13 mouse cellular contexts compared by ENCODE assay signal in the genomic region with DNA sequence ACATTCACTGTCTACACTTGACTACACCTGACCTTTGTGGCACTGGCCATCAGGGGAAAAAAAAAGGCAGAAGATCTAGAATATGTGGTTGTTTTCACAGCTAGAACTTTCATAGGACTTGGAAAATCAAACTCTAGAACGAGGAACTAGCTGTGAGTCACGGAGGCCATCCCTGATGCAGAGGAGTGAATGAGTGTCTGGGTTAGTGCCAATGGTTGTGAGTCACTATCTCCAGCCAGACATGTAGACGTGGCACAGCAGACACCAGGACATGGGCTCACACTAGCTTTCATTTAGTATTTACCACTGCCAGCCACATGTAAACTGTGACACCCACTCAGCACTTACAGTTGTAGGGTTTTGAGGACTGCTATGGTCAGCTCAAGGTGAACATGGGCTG. TPM values are rescaled to one million over a fixed set of nuclear protein-coding genes. Genes with fewer than 3 reads are reported as not detected.
DNase-seq lines count a peak whose midpoint lies in the region; ATAC-seq and TF ChIP-seq lines count a peak whose summit lies in the region.
"Had no signal": no experiment of that assay in that cellular context is flagged by ENCODE, and none has a peak within 500 bp of the region (broad histone marks: within the 10 kb centered on the region; RNA-seq: fewer than 3 reads in every experiment).

No protein-coding gene starts in this region.

- WGBS in stomach, postnatal 0 days = 40% methylated on average over 3 of the region's 3 CpGs

- peaks cover 25% of the 10 kb centered on the region for H3K4me1 ChIP-seq in bone marrow macrophage, adult 2 months (ENCODE audit: control insufficient read depth, insufficient read depth, low read length)
- no peaks in the 10 kb centered on the region for H3K4me1 ChIP-seq in stomach, postnatal 0 days (replicated peaks; ENCODE audit: control insufficient read depth, insufficient read depth)
- H3K4me1 ChIP-seq: midbrain, embryonic 12.5 days had no signal

- H3K4me2 ChIP-seq in stomach, postnatal 0 days (replicated peaks; ENCODE audit: low read depth) = no peak overlapping the region
- H3K4me2 ChIP-seq: midbrain, embryonic 12.5 days had no signal

- peak; percentile 73 for ATAC-seq in stomach, postnatal 0 days (ENCODE audit: low FRiP score, low TSS enrichment)

- no peak overlapping the region for H3K9ac ChIP-seq in stomach, postnatal 0 days (ENCODE audit: low read length)
- H3K9ac ChIP-seq: midbrain, embryonic 12.5 days had no signal

- H3K27me3 ChIP-seq in stomach, postnatal 0 days (ENCODE audit: control insufficient read depth, insufficient read depth, low read length) = no peaks in the 10 kb centered on the region
- H3K27me3 ChIP-seq: midbrain, embryonic 12.5 days had no signal

- H3K4me3 ChIP-seq in bone marrow macrophage, adult 2 months (ENCODE audit: insufficient read depth, low read length) = 0 out of 2 replicates have a peak overlapping the region, but pooled peaks have one; percentile 2
- no peak overlapping the region for H3K4me3 ChIP-seq in stomach, postnatal 0 days (ENCODE audit: low read depth, low read length)
- H3K4me3 ChIP-seq: midbrain, embryonic 12.5 days had no signal

- peak; percentile 19 to 27 for DNase-seq in heart, postnatal 10 days
- DNase-seq in heart, postnatal 36 days = no peak
- DNase-seq in urinary bladder, postnatal 36 days (ENCODE audit: low spot score in 2 of 2) = peak; percentile 49 to 54
- no peak for DNase-seq in urinary bladder, postnatal 4 days (ENCODE audit: low spot score in 2 of 2)
- no peak for DNase-seq in stomach, postnatal 0 days (ENCODE audit: low spot score)
- no peak for DNase-seq in ovary, postnatal 10 days (ENCODE audit: low spot score)
- DNase-seq in spleen, adult 18-20 months = no peak
- DNase-seq: cerebellum, adult 18-20 months; kidney, postnatal 14 days had no signal

- H3K36me3 ChIP-seq in stomach, postnatal 0 days (ENCODE audit: control insufficient read depth, insufficient read depth, low read length) = no peaks in the 10 kb centered on the region
- H3K36me3 ChIP-seq: midbrain, embryonic 12.5 days had no signal

- H3K27ac ChIP-seq in bone marrow macrophage, adult 2 months (ENCODE audit: insufficient read depth, low read depth, low read length) = peak overlapping the region; percentile 54
- no peak overlapping the region for H3K27ac ChIP-seq in stomach, postnatal 0 days (replicated peaks)
- H3K27ac ChIP-seq: midbrain, embryonic 12.5 days had no signal

- no peak for TF ChIP-seq EP300 in stomach, postnatal 0 days (optimal IDR thresholded peaks at IDR 0.05)

- intact Hi-C loops in heart, postnatal 10 days (cut with DNase I) = no loop called here
- intact Hi-C loops in heart, postnatal 36 days (cut with DNase I) = no loop called here

- no peak for TF ChIP-seq POLR2A in bone marrow macrophage, adult 2 months (IDR thresholded peaks at IDR 0.05; ENCODE audit: borderline replicate concordance, low read depth, low read length)

- no peak for TF ChIP-seq CTCF in bone marrow macrophage, adult 2 months (IDR thresholded peaks at IDR 0.05; ENCODE audit: low read depth, low read length)
- no peak for TF ChIP-seq CTCF in stomach, postnatal 0 days (IDR thresholded peaks at IDR 0.05; ENCODE audit: low read depth)

- no peaks in the 10 kb centered on the region for H3K9me3 ChIP-seq in stomach, postnatal 0 days (ENCODE audit: control insufficient read depth, low read length)
- H3K9me3 ChIP-seq: midbrain, embryonic 12.5 days had no signal

RNA-seq across cellular contexts. Expression of gene Slc9b2, which starts 8.9 kb away (rescaled TPM):
- under 1 TPM; 0.20 to 0.43 TPM for total RNA-seq in heart, postnatal 10 days (2021)
- total RNA-seq in heart, postnatal 36 days (2021) = under 1 TPM in 1 of 2 experiments, not detected in 1; 0.33 TPM
- 4.5 and 7.5 TPM in 2 replicates for polyA plus RNA-seq in bone marrow macrophage, adult 2 months (2012; ENCODE audit: insufficient read depth, insufficient read length, missing spikeins)
- 6.0 and 6.9 TPM in 2 replicates for polyA plus RNA-seq in stomach, postnatal 0 days (2015; fragmentation: Nextera tagmentation; extraction: Ambion mirVana)
- polyA plus RNA-seq: liver, adult 2 months had no signal

RNA-seq across cellular contexts. Expression of gene Bdh2, which starts 17.5 kb away (rescaled TPM):
- total RNA-seq in heart, postnatal 10 days (2021) = 1 to 10 TPM; 5.1 to 6.6 TPM
- 1 to 10 TPM; 4.0 to 4.9 TPM for total RNA-seq in heart, postnatal 36 days (2021)
- polyA plus RNA-seq in bone marrow macrophage, adult 2 months (2012; ENCODE audit: insufficient read depth, insufficient read length, missing spikeins) = 1.0 and 1.6 TPM in 2 replicates
- polyA plus RNA-seq in stomach, postnatal 0 days (2015; fragmentation: Nextera tagmentation; extraction: Ambion mirVana) = 2.4 TPM in 2 replicates

RNA-seq across cellular contexts. Expression of gene Slc9b1, which starts 49.3 kb away (rescaled TPM):
- total RNA-seq in heart, postnatal 10 days (2021) = under 1 TPM; 0.45 to 0.60 TPM
- total RNA-seq in heart, postnatal 36 days (2021) = under 1 TPM in 1 of 2 experiments, not detected in 1; 0.79 TPM
- polyA plus RNA-seq in bone marrow macrophage, adult 2 months (2012; ENCODE audit: insufficient read depth, insufficient read length, missing spikeins) = not detected in 2 replicates
- polyA plus RNA-seq in stomach, postnatal 0 days (2015; fragmentation: Nextera tagmentation; extraction: Ambion mirVana) = 0.07 and 0.08 TPM in 2 replicates
- polyA plus RNA-seq: heart, embryonic 16.5 days; liver, adult 2 months had no signal

Comparison
In these comparisons a context has a peak if more than half of its experiments do, and no peak if none do; other contexts are left out.
1. DNase-seq: peak in heart, postnatal 10 days (2 of 2) and urinary bladder, postnatal 36 days (2 of 2); none in heart, postnatal 36 days (0 of 2), urinary bladder, postnatal 4 days (0 of 2), stomach, postnatal 0 days (single experiment), ovary, postnatal 10 days (single experiment) and spleen, adult 18-20 months (0 of 2).